Mouse (Mus musculus) liver (tissue): ENCODE measurements around the gene Rab1a.
A peak's percentile ranks its signal among the peaks of the same experiment; 100 is the strongest.
"Not testable (repeated sequence)": the region's sequence is repeated elsewhere in the genome, so short reads cannot be mapped to it uniquely, and the experiment has no call there.

Experiments
- DNase-seq: peaks from one replicate; pipeline ENCODE4 v3.0.0-alpha.2; 2020; ENCODE audit warnings: mixed read lengths

Rab1a gene

GRCm38 (mm10) chr11:20200713-20201575 is at the start of gene Rab1a:
Rab1a (plus strand) TSS chr11:20201432.
- peak; percentile 100 for DNase-seq

DNA sequence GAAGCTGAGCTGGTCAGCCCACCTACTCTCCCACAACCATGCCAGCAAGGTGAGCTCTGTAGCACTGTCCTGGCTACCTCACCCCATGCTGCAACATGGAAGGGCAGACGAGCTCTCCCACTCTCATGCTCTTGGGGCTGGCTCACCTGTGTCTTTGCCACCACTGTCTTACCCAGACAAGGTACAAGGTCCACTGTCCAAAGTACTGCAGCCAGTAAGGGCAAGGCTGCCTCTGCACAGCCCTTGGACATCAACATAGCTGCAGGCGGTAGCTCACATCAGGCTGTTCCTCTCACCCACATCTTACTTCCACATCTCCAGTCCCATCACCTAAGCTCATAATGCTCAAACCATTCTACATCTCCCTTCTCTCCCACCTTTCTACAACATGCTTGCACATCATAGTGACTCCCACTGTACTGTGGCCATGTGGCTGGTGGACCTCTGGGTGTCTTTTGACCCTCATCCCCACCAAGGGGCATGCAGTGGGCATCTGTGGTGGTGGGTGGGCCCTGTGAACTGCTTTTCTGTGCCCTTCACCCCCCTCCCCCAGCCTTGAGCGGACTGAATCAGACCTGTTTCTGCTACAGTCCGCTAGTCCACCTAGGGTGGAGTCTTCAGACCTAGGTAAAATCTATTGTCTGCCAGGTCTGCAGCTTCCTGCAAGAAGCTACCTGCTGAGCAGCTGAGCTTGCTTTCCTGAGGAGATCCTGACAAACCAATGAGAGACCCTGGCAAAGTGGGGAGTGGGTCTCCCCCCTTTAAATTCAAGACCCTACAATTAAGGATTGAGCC is 48.9 kb upstream of the Rab1a start:
- no peak for DNase-seq

DNA sequence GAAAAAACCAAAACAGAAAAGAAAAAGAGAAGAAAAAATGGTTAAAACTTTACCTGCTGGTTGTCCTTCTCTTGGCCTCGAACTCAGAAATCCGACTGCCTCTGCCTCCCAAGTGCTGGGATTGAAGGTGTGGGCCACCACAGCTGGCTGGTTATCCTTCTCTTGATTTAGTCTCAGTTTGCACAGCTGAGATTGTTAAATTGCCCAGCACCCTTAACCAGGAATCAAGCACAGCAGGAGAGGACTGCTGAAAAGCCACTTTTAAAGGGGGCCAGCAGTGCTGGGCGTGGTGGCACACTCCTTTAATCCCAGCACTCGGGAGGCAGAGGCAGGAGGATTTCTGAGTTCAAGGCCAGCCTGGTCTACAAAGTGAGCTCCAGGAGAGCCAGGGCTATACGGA is 47.7 kb upstream of the Rab1a start:
- DNase-seq: not testable (repeated sequence)

DNA sequence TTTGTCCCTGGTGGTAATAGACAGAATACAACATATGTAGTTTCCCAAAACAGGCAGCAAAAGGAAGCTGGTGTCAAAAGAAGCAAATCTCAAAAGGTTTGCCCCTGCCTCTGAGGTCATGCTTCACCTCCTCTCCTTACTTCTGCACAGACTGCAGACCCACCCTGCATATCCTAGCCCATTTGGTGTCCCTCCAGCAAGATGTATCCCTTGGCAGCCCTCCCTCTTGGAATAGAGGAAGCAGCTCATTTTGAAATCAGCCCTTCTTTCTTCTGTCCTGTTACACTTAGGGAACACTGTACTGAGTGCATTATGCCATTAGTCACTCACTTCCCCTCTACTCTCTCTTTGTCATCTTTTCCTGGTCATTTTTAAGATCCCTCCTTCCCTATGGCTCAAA is 42.4 kb upstream of the Rab1a start:
- no peak for DNase-seq

DNA sequence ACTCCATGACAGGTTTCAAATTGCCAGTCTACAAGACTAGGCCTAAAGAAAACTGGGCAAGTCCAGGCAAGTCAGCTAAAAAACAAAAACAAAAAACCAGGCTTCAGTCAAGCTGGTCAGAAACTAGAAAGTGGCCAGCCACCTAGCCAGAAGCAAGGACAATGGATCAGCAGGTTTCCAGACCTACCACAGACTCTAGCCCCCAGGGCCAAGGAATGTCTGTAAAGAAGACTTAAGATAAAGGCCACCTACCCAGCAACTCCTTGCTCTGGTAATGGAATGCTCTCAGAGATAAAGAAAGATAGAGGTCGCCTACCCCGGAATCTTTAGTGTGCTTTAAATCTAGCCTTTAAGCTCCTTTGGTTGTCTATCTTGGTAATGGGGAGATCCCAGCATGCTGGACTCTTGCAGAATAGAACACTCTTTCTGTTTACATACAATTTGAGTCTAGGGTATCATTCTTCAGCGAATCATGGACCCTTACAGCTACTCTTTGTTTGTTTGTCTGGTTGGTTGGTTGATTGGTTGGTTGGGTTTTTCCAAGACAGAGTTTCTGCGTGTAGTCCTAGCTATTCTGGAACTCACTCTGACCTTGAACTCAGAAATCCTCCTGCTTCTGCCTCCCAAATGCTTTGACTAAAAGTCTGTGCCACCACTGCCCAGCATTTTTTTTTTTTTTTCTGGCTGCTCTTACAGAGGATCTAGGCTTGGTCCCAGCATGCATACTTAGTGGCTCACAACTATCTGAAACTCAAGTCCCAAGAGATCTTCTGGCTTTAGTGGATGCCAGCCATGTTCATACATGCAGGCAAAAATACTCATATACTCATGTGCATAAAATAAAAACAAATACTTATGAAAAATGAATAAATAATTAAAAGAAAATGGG is 36.0 kb upstream of the Rab1a start:
- DNase-seq: no peak

DNA sequence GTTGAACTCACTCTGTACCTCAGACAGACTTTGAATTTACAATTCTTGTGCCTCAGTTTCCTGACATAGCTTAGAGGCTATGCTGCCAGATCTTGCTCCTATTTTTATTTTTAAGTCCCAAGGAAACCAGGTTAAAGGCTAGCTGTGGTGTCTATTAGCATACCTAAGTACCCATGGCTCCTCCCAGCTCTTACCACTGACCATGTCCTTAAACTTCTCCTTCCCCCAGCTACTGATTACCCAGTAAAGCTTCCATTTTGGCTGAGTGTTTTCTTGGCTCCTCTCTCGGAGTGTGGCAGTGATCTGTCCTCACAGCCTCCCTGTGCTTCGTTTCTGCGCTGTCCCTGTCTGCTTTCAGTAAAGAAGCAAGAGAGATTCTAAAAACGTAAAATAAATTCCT is 35.2 kb upstream of the Rab1a start:
- DNase-seq: no peak

DNA sequence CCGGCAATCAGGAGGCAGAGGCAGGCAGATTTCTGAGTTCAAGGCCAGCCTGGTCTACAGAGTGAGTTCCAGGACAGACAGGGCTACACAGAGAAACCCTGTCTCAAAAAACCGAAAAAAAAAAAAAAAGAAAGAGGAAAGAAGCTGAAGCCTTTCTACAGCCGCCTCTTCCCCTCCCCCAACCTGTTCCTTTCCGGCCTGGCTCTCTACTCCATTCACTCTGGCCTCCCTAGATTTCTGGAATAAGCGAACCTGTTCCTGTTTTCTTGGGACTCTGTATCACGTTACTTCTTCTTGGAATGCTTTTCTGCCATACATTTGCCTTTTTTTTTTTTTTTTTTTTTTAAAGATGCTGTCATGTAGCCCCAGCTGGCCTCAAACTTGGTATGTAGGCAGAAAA is 34.8 kb upstream of the Rab1a start:
- not testable (repeated sequence) for DNase-seq

GRCm38 (mm10) chr11:20168972-20169371 is 32.3 kb upstream of the Rab1a start:
- no peak for DNase-seq

- no peak for DNase-seq
Observed at GRCm38 (mm10) chr11:20187271-20187670, 14.0 kb upstream of the Rab1a start.

- DNase-seq: no peak
Observed at GRCm38 (mm10) chr11:20193100-20193736, 8.0 kb upstream of the Rab1a start.

DNA sequence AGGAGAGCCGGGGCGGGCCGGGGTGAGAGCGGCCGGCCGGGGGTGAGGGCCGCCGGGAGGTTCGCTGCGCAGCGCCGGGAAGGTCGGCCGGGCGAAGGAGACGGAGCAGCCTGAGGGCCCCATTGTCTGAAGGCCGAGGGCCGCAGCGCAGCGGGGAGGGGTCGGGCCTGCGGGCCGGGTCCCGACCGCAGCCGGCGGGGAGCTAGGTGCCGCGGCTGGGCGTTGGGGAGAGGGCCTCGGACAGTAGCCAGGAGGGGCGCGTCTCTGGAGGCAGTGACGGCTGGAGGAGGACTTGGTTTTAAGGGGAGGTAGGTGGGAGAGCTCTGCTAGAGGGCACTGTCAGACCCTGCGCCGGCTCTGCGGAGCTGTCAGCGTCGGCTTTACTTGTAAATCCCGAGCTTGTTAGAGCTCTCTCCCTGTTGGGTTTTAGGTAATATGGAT is 449 bp downstream of the Rab1a start:
- DNase-seq: peak; percentile 64

- peak; percentile 19 for DNase-seq
Observed at GRCm38 (mm10) chr11:20202299-20203011, 1.2 kb downstream of the Rab1a start.

DNA sequence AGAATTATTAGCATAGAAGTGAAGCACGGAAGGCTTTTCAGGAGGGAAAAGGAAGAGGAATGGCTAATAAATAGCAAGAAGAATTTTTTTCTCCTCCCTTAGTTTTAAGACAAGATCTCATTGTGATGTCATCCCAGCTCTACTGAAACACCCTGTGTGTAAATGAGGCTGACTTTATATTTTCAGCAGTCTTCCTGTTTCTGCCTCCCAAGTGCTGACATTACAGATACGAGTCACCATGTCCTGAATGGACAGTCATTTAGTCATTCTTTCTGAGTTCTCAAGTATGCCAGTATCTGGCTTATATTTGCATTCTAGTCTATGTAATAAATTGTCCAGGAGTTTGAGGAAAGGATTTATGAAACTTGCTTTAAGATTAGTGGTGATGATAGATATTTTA is 3.1 kb downstream of the Rab1a start:
- DNase-seq: no peak

- no peak for DNase-seq
Observed at GRCm38 (mm10) chr11:20204870-20205446, 3.7 kb downstream of the Rab1a start.

DNA sequence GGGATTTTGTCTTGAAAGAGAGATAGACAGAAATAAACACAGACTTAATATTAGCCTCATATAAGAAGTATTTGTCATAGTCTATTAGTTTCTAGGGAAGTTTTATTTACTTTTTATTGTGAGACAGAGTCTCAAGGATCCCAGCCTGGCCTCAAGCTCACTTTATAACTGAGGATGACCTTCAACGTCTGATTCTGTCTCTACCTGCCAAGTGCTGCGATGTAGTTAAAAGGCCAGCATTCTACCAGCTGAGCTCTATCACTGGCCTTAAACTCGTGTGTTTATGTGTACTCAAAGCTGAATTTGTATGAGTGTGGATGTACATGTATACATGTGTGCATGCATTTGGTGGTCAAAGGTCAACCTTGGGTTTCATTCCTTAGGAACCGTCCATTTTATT is 4.3 kb downstream of the Rab1a start:
- no peak for DNase-seq

DNA sequence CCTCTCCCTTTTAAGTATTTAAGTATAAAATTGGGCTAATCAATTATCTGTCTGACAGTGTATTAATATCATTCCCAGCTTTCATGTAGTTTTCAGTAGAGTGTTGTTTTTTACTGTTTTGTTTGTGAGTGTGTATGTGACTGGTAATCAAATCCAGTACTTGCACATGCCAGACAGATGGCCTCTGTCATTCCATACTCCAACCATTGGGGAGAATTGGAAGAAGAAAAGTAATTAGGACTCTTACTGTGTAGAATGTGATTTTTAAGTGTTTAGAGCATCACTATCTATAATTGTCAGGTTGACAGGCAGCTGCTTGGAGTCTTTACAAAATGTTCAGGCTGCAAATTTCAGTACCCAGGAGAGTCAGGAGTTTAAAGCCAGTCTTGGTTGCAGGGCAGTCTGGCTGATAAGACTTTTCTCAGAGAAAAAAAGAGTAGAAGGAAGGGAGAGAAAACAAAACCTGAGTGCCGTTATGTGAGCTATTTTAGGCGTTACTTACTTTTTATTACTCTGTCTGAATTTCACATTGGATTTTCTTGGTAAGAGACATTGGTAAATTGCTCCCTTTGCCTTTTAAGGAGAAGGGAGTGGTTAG is 5.5 kb downstream of the Rab1a start:
- DNase-seq: no peak

DNA sequence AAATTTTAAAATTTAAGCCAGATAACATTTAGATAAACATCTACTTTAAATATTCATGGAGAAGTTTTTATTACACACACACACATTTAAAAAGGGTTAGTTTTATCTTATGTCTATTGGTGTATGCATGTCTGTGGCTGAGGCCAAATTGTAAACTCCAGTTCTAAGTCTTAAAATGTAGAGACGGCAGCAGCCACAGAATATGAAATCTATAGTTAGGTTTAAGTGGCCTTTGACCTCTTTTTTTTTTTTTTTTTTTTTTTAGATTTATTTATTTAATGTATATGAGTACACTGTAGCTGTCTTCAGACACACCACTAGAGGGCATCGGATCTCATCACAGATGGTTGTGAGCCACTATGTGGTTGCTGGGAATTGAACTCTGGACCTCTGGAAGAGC is 6.4 kb downstream of the Rab1a start:
- DNase-seq: no peak

DNA sequence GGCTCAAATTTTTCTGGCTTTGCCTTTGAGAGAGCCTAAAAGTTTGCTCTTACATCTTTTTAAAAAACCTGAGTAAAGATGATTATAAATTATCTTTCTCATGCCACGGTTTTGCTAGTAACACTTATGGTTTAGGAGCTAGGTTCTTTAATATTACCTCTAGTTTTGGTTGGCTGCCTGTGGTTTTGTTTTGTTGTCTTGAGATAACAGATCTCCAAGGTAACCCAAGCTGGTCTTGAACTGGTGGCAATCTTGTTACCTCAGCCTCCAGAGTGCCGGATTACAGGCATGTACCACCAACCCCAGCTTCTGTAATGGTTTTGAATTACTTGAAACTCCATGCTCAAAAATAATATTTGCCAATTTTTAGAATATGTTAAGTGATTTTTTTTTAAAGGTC is 10.6 kb downstream of the Rab1a start:
- no peak for DNase-seq

DNA sequence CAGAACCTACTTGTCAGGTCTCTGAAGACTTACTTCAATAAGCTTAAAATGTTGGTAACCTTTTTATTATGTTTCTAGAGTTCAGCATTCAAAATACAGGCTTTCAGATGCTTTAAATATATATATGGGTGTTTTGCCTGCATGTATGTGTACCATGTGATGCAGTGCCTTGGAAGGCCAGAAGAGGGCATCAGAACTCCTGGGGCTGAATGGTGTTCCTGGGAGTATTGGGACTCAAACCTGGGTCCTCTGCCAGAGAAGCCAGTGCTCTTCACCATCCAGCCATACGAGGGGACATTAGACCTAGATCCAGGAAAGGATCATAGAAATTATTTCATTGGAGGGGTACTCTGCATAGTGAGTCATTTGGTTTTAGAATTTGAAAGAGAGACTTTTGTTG is 13.5 kb downstream of the Rab1a start:
- peak; percentile 51 for DNase-seq

DNA sequence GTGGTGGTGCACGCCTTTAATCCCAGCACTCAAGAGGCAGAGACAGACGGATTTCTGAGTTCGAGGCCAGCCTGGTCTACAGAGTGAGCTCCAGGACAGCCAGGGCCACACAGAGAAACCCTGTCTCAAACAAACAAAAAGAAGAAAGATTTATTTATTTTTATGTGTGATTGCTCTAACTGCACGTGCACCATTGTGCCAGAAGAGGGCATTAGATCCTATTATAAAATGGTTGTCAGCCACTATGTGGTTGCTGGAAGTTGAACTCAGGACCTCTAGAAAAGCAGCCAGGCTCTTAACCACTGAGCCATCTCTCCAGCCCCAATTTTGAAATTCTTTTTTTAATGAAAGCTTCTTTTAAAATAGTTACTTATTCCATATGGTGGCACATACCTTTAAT is 15.2 kb downstream of the Rab1a start:
- DNase-seq: no peak

DNA sequence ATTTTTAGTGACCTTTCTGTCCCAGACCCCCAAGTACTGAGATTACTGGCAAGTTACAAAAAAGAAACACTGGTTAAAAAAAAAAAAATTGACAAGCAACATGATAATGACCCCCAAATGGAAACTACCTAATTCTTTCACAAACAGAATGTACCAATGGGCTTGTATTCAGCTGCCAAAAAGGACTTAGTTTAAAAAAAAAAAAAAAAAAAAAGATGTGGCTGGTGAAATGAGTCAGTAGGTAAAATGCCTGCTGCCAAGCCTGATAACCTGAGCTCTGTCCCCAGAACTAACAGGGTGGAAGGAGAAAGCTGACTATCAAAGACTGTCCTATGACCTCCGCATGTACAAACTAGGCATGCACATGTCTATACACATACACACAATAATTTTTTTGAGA is 16.0 kb downstream of the Rab1a start:
- no peak for DNase-seq
